Mouse (Mus musculus): Measurements from ENCODE around the gene Cacna1c. TPM values are rescaled to one million over a fixed set of nuclear protein-coding genes. Genes with fewer than 3 reads are reported as not detected.

The Cacna1c gene
- polyA plus RNA-seq, 1 experiment from 2014 or later, result 44.0 TPM

DNA sequence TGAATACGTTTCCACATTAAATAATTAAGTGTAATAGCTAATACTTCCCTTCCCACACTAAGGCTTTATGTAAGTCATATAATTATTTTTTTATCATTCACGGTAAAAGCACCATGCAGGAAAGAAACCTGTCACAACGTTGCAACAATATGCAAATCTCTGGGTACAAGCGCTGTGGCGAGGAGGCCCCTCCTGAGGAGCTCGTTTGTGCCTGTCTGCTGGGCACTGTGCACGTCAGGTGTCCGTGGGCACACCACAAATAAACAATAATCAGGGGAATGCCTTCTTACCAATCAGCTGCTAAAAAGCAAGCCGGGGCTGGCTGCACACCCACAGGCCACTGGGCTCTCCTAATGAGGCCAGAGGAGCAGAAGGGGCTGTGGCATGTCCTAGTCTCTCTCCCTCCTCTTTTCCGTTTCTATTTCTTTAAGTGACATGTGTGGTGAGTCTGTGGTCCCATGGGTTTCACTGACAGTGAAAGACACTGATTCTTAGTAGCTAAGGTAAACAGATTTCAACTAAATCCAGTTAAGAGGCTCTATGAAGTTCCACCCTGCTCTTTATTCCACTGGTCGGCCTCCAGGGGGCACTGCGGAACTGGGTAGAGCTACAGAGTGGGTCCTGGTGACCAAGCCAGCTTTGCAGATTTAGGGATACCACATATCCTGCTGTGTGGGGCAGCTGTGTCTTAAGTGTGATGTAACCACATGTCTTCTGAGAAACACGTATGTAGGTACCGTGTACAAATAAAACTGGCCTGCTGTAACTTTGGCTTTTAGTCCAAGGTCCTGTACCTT lies 549.8 kb downstream of the Cacna1c start:
- Histone ChIP-seq H3K4me3 (ENCODE audit: low read depth, low read length) (no peak overlapping the region), H3K4me1 (ENCODE audit: control insufficient read depth, insufficient read depth, low read length) (no peaks in the 10 kb centered on the region), H3K27ac (ENCODE audit: low read depth, low read length) (no peak overlapping the region), H3K4me2 (no peak overlapping the region), H3K9ac (ENCODE audit: low read depth, low read length) (no peak overlapping the region), H3K9me3 (replicated peaks; ENCODE audit: control insufficient read depth, low read length) (no peaks in the 10 kb centered on the region), H3K36me3 (ENCODE audit: control insufficient read depth, insufficient read depth, low read length) (no peaks in the 10 kb centered on the region; the same call in 1 of the 2 replicates), H3K27me3 (ENCODE audit: control insufficient read depth, insufficient read depth, low read length) (no peaks in the 10 kb centered on the region)
- WGBS (ENCODE audit: insufficient replicate concordance), result 58% methylated on average over 14 of the region's 14 CpGs
- ATAC-seq (replicated peaks; ENCODE audit: insufficient number of reproducible peaks, low FRiP score, low TSS enrichment), result no peak

DNA sequence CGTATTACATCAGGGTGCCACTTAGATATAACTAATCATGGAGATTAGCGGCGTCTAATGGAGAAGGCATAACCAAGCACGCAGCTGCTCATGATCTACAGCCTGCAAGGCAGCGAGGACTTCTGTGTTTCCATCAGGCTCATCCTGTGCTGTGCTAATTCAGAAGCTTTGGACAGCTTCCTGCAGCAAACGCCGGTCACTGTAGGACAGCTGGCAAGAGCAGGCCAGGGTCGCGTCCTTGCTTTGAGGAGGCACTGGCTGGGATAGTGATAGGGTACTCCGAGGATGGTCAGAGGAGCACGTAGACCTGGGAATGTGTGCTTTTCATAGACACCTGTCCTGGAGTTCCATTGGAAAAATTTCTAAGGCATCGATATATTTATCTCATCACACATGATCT lies 551.4 kb downstream of the Cacna1c start:
- H3K36me3 ChIP-seq (ENCODE audit: control insufficient read depth, insufficient read depth, low read length), result no peaks in the 10 kb centered on the region; the same call in 1 of the 2 replicates
- WGBS (ENCODE audit: insufficient replicate concordance), result 77% methylated on average over 12 of the region's 12 CpGs
- no peak overlapping the region for H3K27ac ChIP-seq (ENCODE audit: low read depth, low read length)
- H3K9me3 ChIP-seq (replicated peaks; ENCODE audit: control insufficient read depth, low read length), result no peaks in the 10 kb centered on the region
- no peak for ATAC-seq (replicated peaks; ENCODE audit: insufficient number of reproducible peaks, low FRiP score, low TSS enrichment)
- H3K4me2 ChIP-seq, result no peak overlapping the region
- H3K9ac ChIP-seq (ENCODE audit: low read depth, low read length), result no peak overlapping the region
- H3K4me3 ChIP-seq (ENCODE audit: low read depth, low read length), result no peak overlapping the region
- no peaks in the 10 kb centered on the region for H3K4me1 ChIP-seq (ENCODE audit: control insufficient read depth, insufficient read depth, low read length)
- H3K27me3 ChIP-seq (ENCODE audit: control insufficient read depth, insufficient read depth, low read length), result no peaks in the 10 kb centered on the region

- H3K4me3 ChIP-seq (ENCODE audit: low read depth, low read length), result no peak overlapping the region
- WGBS (ENCODE audit: insufficient replicate concordance), result 80% methylated on average over 2 of the region's 2 CpGs
- H3K27me3 ChIP-seq (ENCODE audit: control insufficient read depth, insufficient read depth, low read length), result no peaks in the 10 kb centered on the region
- peaks cover 7% of the 10 kb centered on the region for H3K36me3 ChIP-seq (ENCODE audit: control insufficient read depth, insufficient read depth, low read length)
- H3K4me2 ChIP-seq, result no peak overlapping the region
- ATAC-seq (replicated peaks; ENCODE audit: insufficient number of reproducible peaks, low FRiP score, low TSS enrichment), result no peak
- H3K27ac ChIP-seq (ENCODE audit: low read depth, low read length), result no peak overlapping the region
- no peaks in the 10 kb centered on the region for H3K4me1 ChIP-seq (ENCODE audit: control insufficient read depth, insufficient read depth, low read length)
- H3K9me3 ChIP-seq (replicated peaks; ENCODE audit: control insufficient read depth, low read length), result no peaks in the 10 kb centered on the region
- H3K9ac ChIP-seq (ENCODE audit: low read depth, low read length), result no peak overlapping the region
Observed at GRCm38 (mm10) chr6:118643541-118643940, 552.7 kb downstream of the Cacna1c start.

DNA sequence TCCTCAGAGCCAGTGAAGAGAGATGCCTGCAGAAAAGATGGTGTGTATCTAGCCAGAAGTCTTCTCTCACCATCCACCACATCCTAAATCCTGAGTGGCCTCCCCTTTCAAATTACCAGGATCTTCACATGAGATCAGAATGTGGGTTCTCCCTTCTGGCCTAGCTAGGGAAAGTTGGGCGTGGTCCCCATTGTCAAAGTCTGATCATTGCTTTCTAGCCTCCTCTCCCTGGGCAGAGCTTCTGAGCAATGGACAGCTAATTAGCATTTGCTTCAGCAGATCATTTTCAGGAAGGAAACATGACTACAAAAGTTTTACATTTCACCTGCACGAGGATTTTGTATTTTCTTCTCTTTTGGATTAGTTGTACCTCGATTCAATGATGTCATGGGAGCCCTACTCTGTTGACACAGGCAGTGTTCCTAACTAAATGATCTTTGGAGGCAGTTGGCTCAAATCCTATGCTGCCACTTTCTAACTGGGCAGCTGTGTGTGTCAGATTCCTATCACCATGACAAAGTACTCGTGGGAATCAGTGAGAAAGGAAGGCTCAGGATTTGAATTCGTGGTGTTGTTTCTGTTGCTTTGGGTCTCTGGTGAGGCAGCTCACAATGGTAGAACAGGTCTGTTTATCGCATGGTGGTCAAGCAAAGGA lies 554.4 kb downstream of the Cacna1c start:
- H3K36me3 ChIP-seq (ENCODE audit: control insufficient read depth, insufficient read depth, low read length), result peaks cover 21% of the 10 kb centered on the region
- peaks cover 4% of the 10 kb centered on the region for H3K9me3 ChIP-seq (replicated peaks; ENCODE audit: control insufficient read depth, low read length)

GRCm38 (mm10) chr6:118639816-118640215 lies 556.4 kb downstream of the Cacna1c start:
- Histone ChIP-seq H3K4me2 (no peak overlapping the region), H3K36me3 (ENCODE audit: control insufficient read depth, insufficient read depth, low read length) (peaks cover 24% of the 10 kb centered on the region), H3K27me3 (ENCODE audit: control insufficient read depth, insufficient read depth, low read length) (no peaks in the 10 kb centered on the region), H3K27ac (ENCODE audit: low read depth, low read length) (no peak overlapping the region), H3K9me3 (replicated peaks; ENCODE audit: control insufficient read depth, low read length) (peaks cover 7% of the 10 kb centered on the region), H3K4me3 (ENCODE audit: low read depth, low read length) (no peak overlapping the region), H3K4me1 (ENCODE audit: control insufficient read depth, insufficient read depth, low read length) (no peaks in the 10 kb centered on the region), H3K9ac (ENCODE audit: low read depth, low read length) (no peak overlapping the region)
- ATAC-seq (replicated peaks; ENCODE audit: insufficient number of reproducible peaks, low FRiP score, low TSS enrichment), result no peak
- WGBS (ENCODE audit: insufficient replicate concordance), result 41% methylated on average over 2 of the region's 2 CpGs

More for the DNA sequence above, 554.4 kb downstream of the Cacna1c start:
- Histone ChIP-seq H3K4me3 (ENCODE audit: low read depth, low read length) (no peak overlapping the region), H3K4me1 (ENCODE audit: control insufficient read depth, insufficient read depth, low read length) (no peaks in the 10 kb centered on the region), H3K27me3 (ENCODE audit: control insufficient read depth, insufficient read depth, low read length) (no peaks in the 10 kb centered on the region), H3K9ac (ENCODE audit: low read depth, low read length) (no peak overlapping the region), H3K27ac (ENCODE audit: low read depth, low read length) (no peak overlapping the region), H3K4me2 (no peak overlapping the region)
- ATAC-seq (replicated peaks; ENCODE audit: insufficient number of reproducible peaks, low FRiP score, low TSS enrichment), result no peak
- 74% methylated on average over 6 of the region's 6 CpGs for WGBS (ENCODE audit: insufficient replicate concordance)

DNA sequence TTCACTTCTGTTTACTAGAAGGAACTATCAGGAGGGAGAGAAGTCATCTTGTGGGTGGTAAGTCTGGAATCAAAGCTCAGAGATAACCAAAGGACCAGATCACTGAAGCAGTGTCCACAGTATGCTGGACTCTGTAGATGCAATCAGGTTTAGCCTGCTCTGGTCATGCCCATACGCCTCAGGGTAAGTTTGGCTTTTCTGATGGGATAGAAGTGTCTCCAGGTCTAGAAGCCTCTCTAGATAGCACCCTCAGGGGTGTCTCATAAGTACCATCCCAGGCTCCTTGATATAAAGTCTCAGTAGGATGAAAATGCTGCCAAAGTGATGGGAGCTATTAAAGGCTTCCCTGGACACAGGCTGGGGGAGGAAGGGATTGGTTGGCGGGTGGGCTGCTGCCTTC lies 557.3 kb downstream of the Cacna1c start:
- Histone ChIP-seq H3K9ac (ENCODE audit: low read depth, low read length) (no peak overlapping the region), H3K27ac (ENCODE audit: low read depth, low read length) (no peak overlapping the region), H3K9me3 (replicated peaks; ENCODE audit: control insufficient read depth, low read length) (peaks cover 7% of the 10 kb centered on the region), H3K4me3 (ENCODE audit: low read depth, low read length) (no peak overlapping the region), H3K36me3 (ENCODE audit: control insufficient read depth, insufficient read depth, low read length) (peaks cover 24% of the 10 kb centered on the region), H3K4me2 (no peak overlapping the region), H3K27me3 (ENCODE audit: control insufficient read depth, insufficient read depth, low read length) (no peaks in the 10 kb centered on the region), H3K4me1 (ENCODE audit: control insufficient read depth, insufficient read depth, low read length) (no peaks in the 10 kb centered on the region)
- WGBS (ENCODE audit: insufficient replicate concordance), result 86% methylated on average over 2 of the region's 2 CpGs
- ATAC-seq (replicated peaks; ENCODE audit: insufficient number of reproducible peaks, low FRiP score, low TSS enrichment), result no peak

DNA sequence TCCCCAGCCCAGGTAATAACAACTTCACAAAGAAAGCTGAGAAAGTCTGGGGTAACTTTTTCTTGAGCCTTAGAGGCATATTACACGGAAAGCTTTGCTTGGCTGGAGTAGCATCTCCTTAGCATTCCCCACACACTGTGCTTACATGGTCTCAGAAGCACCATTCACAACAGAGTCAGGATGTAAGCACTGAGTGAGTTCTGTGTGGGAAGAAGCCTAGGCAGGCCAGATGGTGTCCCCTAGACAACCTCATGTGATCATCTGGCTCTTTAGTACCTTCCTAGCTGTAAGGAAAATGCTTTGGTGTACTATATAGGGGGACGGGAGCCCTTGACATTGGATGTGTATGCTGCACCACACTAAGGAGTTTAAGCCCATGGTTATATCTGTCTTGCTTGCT lies 563.7 kb downstream of the Cacna1c start:
- peaks cover 7% of the 10 kb centered on the region for H3K9me3 ChIP-seq (replicated peaks; ENCODE audit: control insufficient read depth, low read length)
- no peak overlapping the region for H3K4me3 ChIP-seq (ENCODE audit: low read depth, low read length)
- no peaks in the 10 kb centered on the region for H3K4me1 ChIP-seq (ENCODE audit: control insufficient read depth, insufficient read depth, low read length)
- H3K36me3 ChIP-seq (ENCODE audit: control insufficient read depth, insufficient read depth, low read length), result peaks cover 8% of the 10 kb centered on the region
- no peak overlapping the region for H3K4me2 ChIP-seq
- ATAC-seq (replicated peaks; ENCODE audit: insufficient number of reproducible peaks, low FRiP score, low TSS enrichment), result no peak
- no peak overlapping the region for H3K9ac ChIP-seq (ENCODE audit: low read depth, low read length)
- H3K27ac ChIP-seq (ENCODE audit: low read depth, low read length), result no peak overlapping the region
- 86% methylated on average over 2 of the region's 2 CpGs for WGBS (ENCODE audit: insufficient replicate concordance)
- H3K27me3 ChIP-seq (ENCODE audit: control insufficient read depth, insufficient read depth, low read length), result no peaks in the 10 kb centered on the region

DNA sequence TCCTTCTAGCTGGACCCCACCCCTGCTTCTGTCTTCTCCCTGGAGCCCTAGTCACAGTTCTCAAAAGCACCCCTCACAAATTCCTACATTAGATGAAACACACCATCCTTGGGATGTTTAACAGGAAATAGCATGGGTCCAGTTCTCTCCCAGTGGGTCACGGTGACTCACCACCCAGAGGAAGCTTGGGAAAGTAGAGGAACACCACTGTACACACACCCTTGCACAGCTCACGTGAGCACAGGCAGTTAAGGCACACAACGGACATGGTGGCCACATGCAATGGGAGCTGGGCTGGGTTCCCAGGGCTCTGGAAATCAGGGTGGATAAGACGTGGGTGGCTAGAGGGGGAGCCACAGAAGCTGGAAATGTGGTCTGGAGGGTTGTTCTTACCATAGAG lies 566.2 kb downstream of the Cacna1c start:
- Histone ChIP-seq H3K9ac (ENCODE audit: low read depth, low read length) (no peak overlapping the region), H3K36me3 (ENCODE audit: control insufficient read depth, insufficient read depth, low read length) (no peaks in the 10 kb centered on the region), H3K4me3 (ENCODE audit: low read depth, low read length) (no peak overlapping the region), H3K4me1 (ENCODE audit: control insufficient read depth, insufficient read depth, low read length) (no peaks in the 10 kb centered on the region), H3K27ac (ENCODE audit: low read depth, low read length) (no peak overlapping the region), H3K27me3 (ENCODE audit: control insufficient read depth, insufficient read depth, low read length) (no peaks in the 10 kb centered on the region), H3K9me3 (replicated peaks; ENCODE audit: control insufficient read depth, low read length) (no peaks in the 10 kb centered on the region), H3K4me2 (no peak overlapping the region)
- WGBS (ENCODE audit: insufficient replicate concordance), result 79% methylated on average over 4 of the region's 4 CpGs
- ATAC-seq (replicated peaks; ENCODE audit: insufficient number of reproducible peaks, low FRiP score, low TSS enrichment), result no peak

Data from heart, embryonic 11.5 days (tissue).